Comparison of ENCODE assay signal across 10 mouse cellular contexts in genomic region chr10:69326433-69326832, GRCm38 (mm10). TPM values are rescaled to one million over a fixed set of nuclear protein-coding genes. Genes with fewer than 3 reads are reported as not detected.
DNase-seq lines count a peak whose midpoint lies in the region; ATAC-seq and TF ChIP-seq lines count a peak whose summit lies in the region.
"Had no signal": no experiment of that assay in that cellular context is flagged by ENCODE, and none has a peak within 500 bp of the region (broad histone marks: within the 10 kb centered on the region; RNA-seq: fewer than 3 reads in every experiment).

No protein-coding gene starts in this region.

- H3K4me2 ChIP-seq in lung, embryonic 14.5 days: no peak overlapping the region
- H3K4me2 ChIP-seq in kidney, embryonic 16.5 days (replicated peaks; ENCODE audit: low read depth, low read length): no peak overlapping the region

- no peak overlapping the region for H3K4me3 ChIP-seq in lung, embryonic 14.5 days (ENCODE audit: low read depth, low read length)
- no peak overlapping the region for H3K4me3 ChIP-seq in kidney, embryonic 16.5 days (ENCODE audit: low read length)

- WGBS in lung, embryonic 14.5 days: 78% methylated on average over 3 of the region's 3 CpGs
- 90% methylated on average over 3 of the region's 3 CpGs for WGBS in kidney, embryonic 16.5 days

- H3K9me3 ChIP-seq in lung, embryonic 14.5 days (ENCODE audit: low read depth, low read length): no peaks in the 10 kb centered on the region
- H3K9me3 ChIP-seq in kidney, embryonic 16.5 days (ENCODE audit: low read length): no peaks in the 10 kb centered on the region

- no peak for TF ChIP-seq CTCF in lung, embryonic 14.5 days (IDR thresholded peaks at IDR 0.05; ENCODE audit: low read depth)

- no peak for ATAC-seq in lung, embryonic 14.5 days (ENCODE audit: insufficient read depth)
- no peak for ATAC-seq in kidney, embryonic 16.5 days (ENCODE audit: low FRiP score, low TSS enrichment)

- no peaks in the 10 kb centered on the region for H3K36me3 ChIP-seq in lung, embryonic 14.5 days (ENCODE audit: insufficient read depth)
- no peaks in the 10 kb centered on the region for H3K36me3 ChIP-seq in kidney, embryonic 16.5 days (ENCODE audit: insufficient read depth, low read length)

- H3K9ac ChIP-seq in lung, embryonic 14.5 days: no peak overlapping the region
- H3K9ac ChIP-seq in kidney, embryonic 16.5 days (replicated peaks; ENCODE audit: low read length): no peak overlapping the region
- H3K9ac ChIP-seq: liver, embryonic 14.5 days had no signal

- DNase-seq in layer of hippocampus, adult 8-10 months (ENCODE audit: low spot score in 2 of 2): peak; percentile 14 to 28
- no peak for DNase-seq in layer of hippocampus, adult 9-10 months (ENCODE audit: low spot score)
- peak; percentile 47 for DNase-seq in brain, adult 2 months (ENCODE audit: low read depth, low spot score)
- peak; percentile 13 for DNase-seq in cerebellum, adult 8-10 months
- DNase-seq in lung, embryonic 14.5 days: peak; percentile 27
- DNase-seq in testis, postnatal 10 days (ENCODE audit: low spot score): no peak
- no peak for DNase-seq in spleen, adult 12 weeks (ENCODE audit: low spot score)
- DNase-seq: embryo, embryonic 11 days had no signal

- H3K27ac ChIP-seq in lung, embryonic 14.5 days (ENCODE audit: low read depth): no peak overlapping the region
- H3K27ac ChIP-seq in kidney, embryonic 16.5 days (ENCODE audit: low read length): no peak overlapping the region
- H3K27ac ChIP-seq: liver, embryonic 14.5 days had no signal

- no peaks in the 10 kb centered on the region for H3K4me1 ChIP-seq in lung, embryonic 14.5 days (ENCODE audit: insufficient read depth)
- H3K4me1 ChIP-seq in kidney, embryonic 16.5 days (ENCODE audit: insufficient read depth, low read length): peaks cover 6% of the 10 kb centered on the region

- H3K27me3 ChIP-seq in lung, embryonic 14.5 days (ENCODE audit: insufficient read depth, low read length): no peaks in the 10 kb centered on the region
- no peaks in the 10 kb centered on the region for H3K27me3 ChIP-seq in kidney, embryonic 16.5 days (ENCODE audit: insufficient read depth, low read length)

RNA-seq across cellular contexts. Expression of gene Cdk1, which starts 26.3 kb away (rescaled TPM):
- total RNA-seq in layer of hippocampus, adult 8-10 months (2022): 1 to 10 TPM in 1 of 4 experiments, under 1 TPM in 2, not detected in 1; 0.75 to 1.1 (median 0.82) TPM
- polyA plus RNA-seq in lung, embryonic 14.5 days (2014; fragmentation: Nextera tagmentation; extraction: Ambion mirVana): 684 and 700 TPM in 2 replicates
- polyA plus RNA-seq in kidney, embryonic 16.5 days (2015; fragmentation: Nextera tagmentation; extraction: Ambion mirVana): 466 and 531 TPM in 2 replicates

Comparison
In these comparisons a context has a peak if more than half of its experiments do, and no peak if none do; other contexts are left out.
1. DNase-seq: peak in layer of hippocampus, adult 8-10 months (2 of 2), brain, adult 2 months (single experiment), cerebellum, adult 8-10 months (single experiment) and lung, embryonic 14.5 days (single experiment); none in layer of hippocampus, adult 9-10 months (single experiment), testis, postnatal 10 days (single experiment) and spleen, adult 12 weeks (single experiment).